Mouse (Mus musculus) MEL (cell line): Measurements from ENCODE around the gene Tbc1d16. TPM values are rescaled to one million over a fixed set of nuclear protein-coding genes. Genes with fewer than 3 reads are reported as not detected.
A peak's percentile ranks its signal among the peaks of the same experiment; 100 is the strongest.

Experiments
- DNase-seq: peaks from one replicate; pipeline ENCODE4 v3.0.0; 2011; ENCODE audit warnings: low read depth, low spot score
- H3K27ac ChIP-seq: 2 replicates; pipeline ENCODE4 v1.5.1; 2012; ENCODE audit warnings: low read depth, mild to moderate bottlenecking, control low read depth, low read length, moderate library complexity; ENCODE audit not compliant: control insufficient read depth
- H3K27me3 ChIP-seq, 2 experiments: fragments of 150-350 bp in 1 of 2; sonication (generic) in 1 of 2; 2 replicates each; pipeline ENCODE4 v1.6.1; 2012; ENCODE audit warnings: low read length in 2 of 2, mild to moderate bottlenecking in 2 of 2, improper control_type of control experiment in 1 of 2, moderate library complexity in 1 of 2; ENCODE audit not compliant: insufficient read depth in 2 of 2, control insufficient read depth in 1 of 2
- H3K36me3 ChIP-seq, 2 experiments: 2 replicates each; pipeline ENCODE4 v1.6.1; 2012 to 2014; ENCODE audit warnings: low read length in 2 of 2, improper control_type of control experiment in 1 of 2, inconsistent platforms in 1 of 2, mild to moderate bottlenecking in 1 of 2; ENCODE audit not compliant: insufficient read depth in 2 of 2, control insufficient read depth in 1 of 2
- H3K4me1 ChIP-seq, 2 experiments: fragments of 150-350 bp in 1 of 2; sonication (generic) in 1 of 2; 2 replicates each; pipeline ENCODE4 v1.6.1; 2012; ENCODE audit warnings: low read length in 2 of 2, improper control_type of control experiment in 1 of 2, mild to moderate bottlenecking in 1 of 2; ENCODE audit not compliant: insufficient read depth in 2 of 2, control insufficient read depth in 1 of 2
- H3K4me3 ChIP-seq, 2 experiments: fragments of 150-350 bp in 1 of 2; sonication (generic) in 1 of 2; 2 replicates each; pipeline ENCODE4 v1.5.1; 2012; ENCODE audit warnings: low read depth in 2 of 2, low read length in 2 of 2, mild to moderate bottlenecking in 2 of 2, moderate library complexity in 2 of 2, control low read depth in 1 of 2, improper control_type of control experiment in 1 of 2; ENCODE audit not compliant: control insufficient read depth in 1 of 2, insufficient read depth in 1 of 2
- H3K79me2 ChIP-seq: 2 replicates; pipeline ENCODE4 v1.6.1; 2012; ENCODE audit warnings: mild to moderate bottlenecking, low read length, moderate library complexity; ENCODE audit not compliant: control insufficient read depth, poor library complexity, insufficient read depth
- H3K9ac ChIP-seq: 2 replicates; pipeline ENCODE4 v1.6.1; 2012; ENCODE audit warnings: low read depth, mild to moderate bottlenecking, control low read depth, low read length, moderate library complexity; ENCODE audit not compliant: control insufficient read depth, poor library complexity, severe bottlenecking
- H3K9me3 ChIP-seq: fragments of 150-350 bp; sonication (generic); replicated peaks from 2 replicates; pipeline ENCODE4 v1.6.1; 2012; ENCODE audit warnings: mild to moderate bottlenecking, low read length, improper control_type of control experiment, moderate library complexity; ENCODE audit not compliant: insufficient read depth
- BHLHE40 ChIP-seq: IDR thresholded peaks from 2 replicates; pipeline ENCODE4 v1.6.1; 2012; ENCODE audit warnings: low read depth, mild to moderate bottlenecking, inconsistent platforms, low read length, improper control_type of control experiment, borderline replicate concordance
- CHD1 ChIP-seq: IDR thresholded peaks from 2 replicates; pipeline ENCODE4 v1.6.1; 2012; ENCODE audit warnings: low read depth, mild to moderate bottlenecking, inconsistent platforms, low read length, improper control_type of control experiment
- ELF1 ChIP-seq: IDR thresholded peaks from 2 replicates; pipeline ENCODE4 v1.6.1; 2014; ENCODE audit warnings: low read depth, mild to moderate bottlenecking, inconsistent platforms, low read length, improper control_type of control experiment, moderate library complexity
- ETS1 ChIP-seq: IDR thresholded peaks from 2 replicates; pipeline ENCODE4 v1.6.1; 2012; ENCODE audit warnings: low read depth, mild to moderate bottlenecking, inconsistent platforms, low read length, improper control_type of control experiment, moderate library complexity
- JUND ChIP-seq: IDR thresholded peaks from 2 replicates; pipeline ENCODE4 v1.6.1; 2011; ENCODE audit warnings: low read depth, mild to moderate bottlenecking, improper control_type of control experiment, low read length
- KAT2A ChIP-seq: conservative IDR thresholded peaks from 2 replicates; pipeline ENCODE4 v1.6.1; 2012; ENCODE audit warnings: low read depth, low read length, improper control_type of control experiment, inconsistent platforms
- MAX ChIP-seq: IDR thresholded peaks from 2 replicates; pipeline ENCODE4 v1.6.1; 2011; ENCODE audit warnings: low read length, improper control_type of control experiment
- MAZ ChIP-seq: IDR thresholded peaks from 2 replicates; pipeline ENCODE4 v1.6.1; 2012; ENCODE audit warnings: low read depth, mild to moderate bottlenecking, inconsistent platforms, low read length, improper control_type of control experiment
- MXI1 ChIP-seq: IDR thresholded peaks from 2 replicates; pipeline ENCODE4 v1.6.1; 2011; ENCODE audit warnings: mild to moderate bottlenecking, low read depth, low read length, improper control_type of control experiment
- NELFE ChIP-seq: IDR thresholded peaks from 2 replicates; pipeline ENCODE4 v1.6.1; 2011; ENCODE audit warnings: low read depth, low read length, improper control_type of control experiment
- NRF1 ChIP-seq: IDR thresholded peaks from 2 replicates; pipeline ENCODE4 v1.6.1; 2014; ENCODE audit warnings: low read depth, mild to moderate bottlenecking, inconsistent platforms, low read length, improper control_type of control experiment, moderate library complexity; ENCODE audit not compliant: poor library complexity, insufficient read depth, severe bottlenecking
- POLR2A ChIP-seq, 2 experiments: IDR thresholded peaks; 2 replicates each; pipeline ENCODE4 v1.6.1; 2011 to 2012; ENCODE audit warnings: low read length in 2 of 2, mild to moderate bottlenecking in 2 of 2, control low read depth in 1 of 2, improper control_type of control experiment in 1 of 2, low read depth in 1 of 2, moderate library complexity in 1 of 2; ENCODE audit not compliant: control insufficient read depth in 1 of 2, insufficient read depth in 1 of 2, poor library complexity in 1 of 2
- POLR2AphosphoS2 ChIP-seq: IDR thresholded peaks from 2 replicates; pipeline ENCODE4 v1.6.1; 2011; ENCODE audit warnings: low read length, improper control_type of control experiment
- POLR2AphosphoS5 ChIP-seq: IDR thresholded peaks from 2 replicates; pipeline ENCODE4 v1.6.1; 2012; ENCODE audit warnings: low read depth, borderline replicate concordance, mild to moderate bottlenecking, inconsistent platforms, low read length, moderate library complexity, mixed read lengths
- RCOR1 ChIP-seq: IDR thresholded peaks from 2 replicates; pipeline ENCODE4 v1.6.1; 2012; ENCODE audit warnings: low read depth, mild to moderate bottlenecking, inconsistent platforms, low read length, improper control_type of control experiment
- ZMIZ1 ChIP-seq: IDR thresholded peaks from 2 replicates; pipeline ENCODE4 v1.6.1; 2012; ENCODE audit warnings: low read depth, mild to moderate bottlenecking, inconsistent platforms, low read length, improper control_type of control experiment, moderate library complexity
- polyA plus RNA-seq, 2 experiments: library from polyadenylated mRNA; stranded (reverse) in 1 of 2; unstranded in 1 of 2; fragments of >175 nt in 1 of 2; fragments of >200 nt in 1 of 2; gene quantifications; 2 replicates each; pipeline versions ENCODE4 v1.2.1 to v1.2.4; 2012; ENCODE audit warnings: low replicate concordance in 2 of 2, low read depth in 1 of 2; ENCODE audit not compliant: insufficient read length in 2 of 2, insufficient read depth in 1 of 2, missing spikeins in 1 of 2
- total RNA-seq: library from RNA; depleted of rRNA; stranded (reverse); fragments of 300-350 nt; gene quantifications from 2 replicates; pipeline ENCODE4 v1.2.3, GENCODE M21; 2012

Tbc1d16 gene
- total and polyA plus RNA-seq, 3 experiments = 13.6 to 19.2 TPM; not detected in 1

DNA sequence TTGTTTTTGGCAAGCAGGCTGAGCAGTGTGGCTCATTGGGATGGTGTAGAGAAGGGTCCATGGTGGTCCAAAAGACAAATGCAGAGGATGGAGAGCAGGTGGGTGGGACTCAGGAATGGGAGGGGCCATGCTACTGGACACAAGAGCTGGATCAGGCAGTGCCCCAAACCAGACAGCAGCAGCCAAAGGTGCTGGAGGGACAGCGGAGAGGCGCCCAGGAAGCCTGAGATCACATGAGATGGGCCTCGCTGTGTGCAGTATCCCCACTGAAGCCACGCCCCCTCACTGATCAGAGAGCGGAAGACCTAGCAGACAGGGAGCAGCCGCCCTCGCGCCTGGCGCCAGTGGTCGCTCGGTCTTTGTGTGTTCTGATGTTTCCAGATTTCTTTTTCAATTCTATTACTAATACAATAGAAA lies 10.0 kb upstream of the Tbc1d16 start (continued):
- TF ChIP-seq MAZ = 0 out of 2 replicates have a peak, but pooled peaks have one; percentile 25
- TF ChIP-seq MAX = no peak; the same call in 1 of the 2 replicates

DNA sequence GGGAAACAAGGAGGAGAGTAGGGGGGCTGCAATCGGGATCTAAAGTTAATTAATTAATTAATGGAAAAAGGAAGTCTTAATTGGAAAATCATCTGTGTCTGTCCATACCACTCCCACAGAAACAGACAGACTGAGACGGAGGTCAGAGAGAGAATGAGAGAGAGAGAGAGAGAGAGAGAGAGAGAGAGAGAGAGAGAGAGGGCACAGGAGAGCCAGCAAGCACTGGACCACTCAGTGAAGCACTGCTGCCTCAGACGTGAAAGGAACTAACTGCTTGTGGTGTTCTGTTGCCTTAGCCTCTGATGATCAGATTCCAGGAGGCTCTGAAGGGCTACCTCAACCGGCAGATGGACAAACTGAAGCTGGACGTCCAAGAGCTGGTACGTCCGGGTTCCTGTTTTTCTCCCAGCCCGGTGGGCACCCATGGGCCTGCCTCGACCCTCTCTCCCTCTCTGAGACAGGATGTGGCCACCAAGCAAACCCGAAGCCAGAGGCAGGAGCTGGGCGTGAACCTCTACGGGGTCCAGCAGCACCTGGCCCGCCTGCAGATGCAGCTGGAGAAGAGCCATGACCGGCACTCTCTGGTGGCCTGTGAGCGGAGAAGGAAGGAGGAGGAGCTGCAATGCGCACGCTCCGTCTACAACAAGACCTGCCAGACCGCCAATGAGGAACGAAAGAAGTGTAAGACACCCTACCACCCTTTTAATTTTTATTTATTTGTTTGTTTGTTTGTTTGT lies 9.4 kb upstream of the Tbc1d16 start:
- DNase-seq = peak; percentile 92
- Histone ChIP-seq H3K4me3 (peak overlapping the region; percentile 73 to 91), H3K79me2 (no peaks in the 10 kb centered on the region; the same call in 1 of the 2 replicates), H3K36me3 (peaks cover 0 to 8% of the 10 kb centered on the region in 2 experiments; a peak in 2 of 4 replicates), H3K9ac (peak overlapping the region; percentile 79), H3K9me3 (no peaks in the 10 kb centered on the region), H3K27ac (peak overlapping the region; percentile 59), H3K4me1 (peaks cover 3 to 16% of the 10 kb centered on the region in 2 experiments; a peak in 3 of 4 replicates), H3K27me3 (peaks cover 0 to 2% of the 10 kb centered on the region in 2 experiments; a peak in 1 of 4 replicates)
- TF ChIP-seq ZMIZ1 = peak; percentile 79; the same call in 1 of the 2 replicates
- TF ChIP-seq NRF1 = peak; percentile 77
- TF ChIP-seq POLR2A (IDR thresholded peaks at IDR 0.05; ENCODE audit: control insufficient read depth in 1 of 2, insufficient read depth in 1 of 2, low read depth in 1 of 2, low read length in 2 of 2, poor library complexity in 1 of 2) = peak; percentile 80 to 84
- TF ChIP-seq POLR2AphosphoS2 = 0 out of 2 replicates have a peak, but pooled peaks have one; percentile 72
- 0 out of 2 replicates have a peak, but pooled peaks have one; percentile 42 for TF ChIP-seq ETS1
- TF ChIP-seq MAZ = 0 out of 2 replicates have a peak, but pooled peaks have one; percentile 44
- peak; percentile 64 for TF ChIP-seq NELFE
- peak; percentile 97 for TF ChIP-seq JUND
- TF ChIP-seq KAT2A = no peak
- TF ChIP-seq CHD1 = no peak
- TF ChIP-seq MXI1 = peak; percentile 75
- 0 out of 2 replicates have a peak, but pooled peaks have one; percentile 34 for TF ChIP-seq ELF1
- TF ChIP-seq BHLHE40 = no peak

DNA sequence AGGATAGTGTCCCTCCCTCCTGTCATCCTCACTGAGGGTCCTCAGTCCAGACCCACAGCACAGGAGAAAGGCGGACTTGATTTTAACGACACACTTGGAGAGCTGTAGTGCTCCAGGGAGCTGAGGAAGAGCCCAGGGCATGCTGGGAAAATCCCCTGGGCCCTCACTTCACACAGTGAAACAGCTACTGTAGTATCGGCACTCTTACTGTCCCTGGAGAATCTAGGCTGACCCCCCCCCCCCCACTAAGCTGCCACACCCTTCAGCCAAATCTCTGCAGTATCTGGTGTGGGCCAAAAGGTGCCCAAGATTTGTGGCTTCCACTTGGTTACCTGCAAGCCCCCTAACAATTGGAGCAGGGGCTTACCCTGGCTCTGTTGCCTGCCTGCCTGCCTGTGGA lies 8.7 kb upstream of the Tbc1d16 start:
- Histone ChIP-seq H3K9me3 (no peaks in the 10 kb centered on the region), H3K27me3 (peaks cover 2% of the 10 kb centered on the region in 2 experiments; a peak in 2 of 4 replicates), H3K4me3 (peak overlapping the region in 1 of 2 experiments; percentile 91; a peak in 3 of 4 replicates), H3K9ac (0 out of 2 replicates have a peak overlapping the region, but pooled peaks have one; percentile 13), H3K36me3 (peaks cover 0 to 8% of the 10 kb centered on the region in 2 experiments; a peak in 2 of 4 replicates), H3K4me1 (peaks cover 3 to 16% of the 10 kb centered on the region in 2 experiments; a peak in 3 of 4 replicates), H3K79me2 (no peaks in the 10 kb centered on the region; the same call in 1 of the 2 replicates), H3K27ac (no peak overlapping the region)
- DNase-seq = peak; percentile 60
- peak; percentile 21; the same call in 1 of the 2 replicates for TF ChIP-seq RCOR1
- TF ChIP-seq POLR2AphosphoS5 = no peak
